Mouse (Mus musculus): Measurements from ENCODE around the gene Ooep.

- no peak for TF ChIP-seq EP300 (optimal IDR thresholded peaks at IDR 0.05)
- TF ChIP-seq CTCF (IDR thresholded peaks at IDR 0.05; ENCODE audit: low read depth): no peak
Measured at GRCm38 (mm10) chr9:78374885-78375389, 3.6 kb downstream of the Ooep start.
